Mouse (Mus musculus) cortical plate, adult 2 months (tissue): Measurements from ENCODE around the gene Lix1l.

ENCODE experiments used
- CTCF ChIP-seq: fragments of 200-500 bp; IDR thresholded peaks from 2 replicates; pipeline ENCODE4 v1.5.1; 2011; ENCODE audit warnings: mild to moderate bottlenecking, control low read depth, low read length; ENCODE audit not compliant: insufficient read depth; ENCODE audit errors: extremely low read depth
- POLR2A ChIP-seq: fragments of 200-500 bp; IDR thresholded peaks from 2 replicates; pipeline ENCODE4 v1.6.1; 2011; ENCODE audit warnings: mild to moderate bottlenecking, low read length, control low read depth; ENCODE audit not compliant: insufficient read depth; ENCODE audit errors: extremely low read depth

- TF ChIP-seq CTCF (no peak), POLR2A (no peak)
These were observed 44.0 kb upstream of the Lix1l start for GRCm38 (mm10) chr3:96556651-96557635.
